Mouse (Mus musculus) heart, postnatal 0 days (tissue): ENCODE data around the gene Ubxn11. TPM values are rescaled to one million over a fixed set of nuclear protein-coding genes. Genes with fewer than 3 reads are reported as not detected.

ENCODE experiments used
- ATAC-seq: fragments of 200-750 bp; cut with Nextera tagmentation; 2 replicates; pipeline ENCODE4 v1.8.0; 2017; ENCODE audit warnings: low read depth, moderate number of reproducible peaks, moderate library complexity; ENCODE audit not compliant: insufficient read depth
- DNase-seq: peaks from one replicate; pipeline ENCODE4 v3.0.0-alpha.2; 2016; ENCODE audit warnings: low spot score
- H3K27ac ChIP-seq: fragments of 300-500 bp; sonication (generic); 2 replicates; pipeline ENCODE4 v1.5.1; 2014; ENCODE audit warnings: low read depth, mild to moderate bottlenecking
- H3K27me3 ChIP-seq: fragments of 300-500 bp; sonication (generic); 2 replicates; pipeline ENCODE4 v1.6.1; 2014; ENCODE audit warnings: low read length, mixed read lengths; ENCODE audit not compliant: control insufficient read depth, insufficient read depth
- H3K36me3 ChIP-seq: fragments of 300-500 bp; sonication (generic); replicated peaks from 2 replicates; pipeline ENCODE4 v1.6.1; 2014; ENCODE audit warnings: low read length, mixed read lengths; ENCODE audit not compliant: control insufficient read depth, insufficient read depth
- H3K4me1 ChIP-seq: fragments of 300-500 bp; sonication (generic); 2 replicates; pipeline ENCODE4 v1.6.1; 2014; ENCODE audit warnings: antibody characterized with exemption; ENCODE audit not compliant: control insufficient read depth, insufficient read depth
- H3K4me2 ChIP-seq: fragments of 300-500 bp; sonication (generic); 2 replicates; pipeline ENCODE4 v1.6.1; 2014; ENCODE audit warnings: low read depth, mild to moderate bottlenecking, low read length, moderate library complexity
- H3K4me3 ChIP-seq: fragments of 300-500 bp; sonication (generic); 2 replicates; pipeline ENCODE4 v1.5.1; 2014; ENCODE audit warnings: low read depth, low read length
- H3K9ac ChIP-seq: fragments of 300-500 bp; sonication (generic); replicated peaks from 2 replicates; pipeline ENCODE4 v1.6.1; 2014; ENCODE audit warnings: low read depth, low read length, mixed read lengths
- H3K9me3 ChIP-seq: fragments of 300-500 bp; sonication (generic); replicated peaks from 2 replicates; pipeline ENCODE4 v1.6.1; 2016; ENCODE audit warnings: low read length; ENCODE audit not compliant: control insufficient read depth
- CTCF ChIP-seq: IDR thresholded peaks from 2 replicates; pipeline ENCODE4 v1.5.1; 2016; ENCODE audit warnings: antibody characterized with exemption, control low read depth, low read depth
- EP300 ChIP-seq: IDR thresholded peaks from 2 replicates; pipeline ENCODE4 v1.6.1; 2016; ENCODE audit warnings: antibody characterized with exemption, low read depth
- WGBS: fragments of 180-500 bp; shearing (Covaris S2); extraction: QIAGEN DNeasy Blood & Tissue Kit; methylation state at CpG from one replicate; pipeline ENCODE4 v1.1.7; 2014; 5-methylcytosine and 5-hydroxymethylcytosine counted together
- polyA plus RNA-seq: library from polyadenylated mRNA; unstranded; fragments of >200 nt; fragmentation: Nextera tagmentation; extraction: Ambion mirVana; gene quantifications from 2 replicates; pipeline ENCODE4 v1.2.1, GENCODE M21; 2015
- total RNA-seq: library from RNA; depleted of rRNA; stranded (reverse); fragments of >200 nt; gene quantifications from 2 replicates; pipeline ENCODE4 v1.2.3, GENCODE M21; 2014; ENCODE audit warnings: low replicate concordance

Ubxn11 gene
- total and polyA plus RNA-seq, 2 experiments from 2014 or later, result 1.2 TPM; not detected in 1

DNA sequence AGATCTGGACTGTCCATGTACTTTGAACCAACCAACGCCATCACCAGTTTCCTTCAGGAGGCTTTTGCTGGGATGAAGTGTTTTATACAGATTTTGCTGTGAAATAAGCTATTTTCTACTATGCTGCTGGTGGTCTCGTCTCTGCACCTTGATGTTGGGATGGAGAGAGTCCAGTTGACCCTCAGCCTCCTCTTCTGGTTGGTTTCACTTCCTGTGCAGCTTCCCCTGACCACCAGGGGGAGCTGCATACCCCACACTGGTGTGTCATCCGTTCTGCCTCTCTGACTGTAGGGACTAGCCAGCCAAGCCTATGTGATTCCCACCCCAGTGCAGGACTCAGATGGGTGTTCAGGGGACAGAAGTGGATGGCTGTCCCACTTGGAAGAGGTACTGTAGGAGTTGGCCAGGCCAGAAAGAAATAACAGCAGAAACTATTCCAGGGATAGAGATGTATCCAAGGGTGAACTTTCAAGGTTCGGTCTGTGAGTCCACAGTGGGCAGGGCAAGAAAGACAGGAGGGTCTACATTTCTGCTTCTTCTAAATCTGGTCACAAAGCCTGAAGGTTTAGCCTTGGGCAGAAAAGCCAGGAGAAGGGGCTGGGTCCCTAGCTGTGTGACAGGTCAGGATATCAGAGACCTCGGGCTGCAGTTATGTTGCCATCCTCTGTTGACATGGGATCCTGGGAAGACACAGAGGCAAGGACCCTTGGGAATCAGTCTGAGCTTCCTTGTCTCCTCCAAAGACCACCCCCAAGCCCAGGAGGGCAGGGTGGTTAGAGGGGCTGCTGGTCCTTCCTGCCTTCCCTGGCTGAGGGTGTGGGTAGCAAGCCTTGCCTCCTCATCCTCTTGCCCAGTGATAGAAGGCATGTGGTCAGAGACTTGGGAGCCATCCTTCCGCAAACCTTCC is 9.7 kb upstream of the Ubxn11 start:
- no peak overlapping the region for H3K4me2 ChIP-seq
- TF ChIP-seq EP300, result no peak
- TF ChIP-seq CTCF, result peak; percentile 74
- H3K4me1 ChIP-seq, result no peaks in the 10 kb centered on the region
- H3K27ac ChIP-seq, result no peak overlapping the region
- H3K4me3 ChIP-seq, result no peak overlapping the region
- no peaks in the 10 kb centered on the region for H3K36me3 ChIP-seq
- H3K27me3 ChIP-seq, result no peaks in the 10 kb centered on the region
- H3K9me3 ChIP-seq, result no peaks in the 10 kb centered on the region
- no peak for ATAC-seq
- no peak overlapping the region for H3K9ac ChIP-seq
- peak; percentile 18 for DNase-seq
- 72% methylated on average over 6 of the region's 6 CpGs for WGBS

DNA sequence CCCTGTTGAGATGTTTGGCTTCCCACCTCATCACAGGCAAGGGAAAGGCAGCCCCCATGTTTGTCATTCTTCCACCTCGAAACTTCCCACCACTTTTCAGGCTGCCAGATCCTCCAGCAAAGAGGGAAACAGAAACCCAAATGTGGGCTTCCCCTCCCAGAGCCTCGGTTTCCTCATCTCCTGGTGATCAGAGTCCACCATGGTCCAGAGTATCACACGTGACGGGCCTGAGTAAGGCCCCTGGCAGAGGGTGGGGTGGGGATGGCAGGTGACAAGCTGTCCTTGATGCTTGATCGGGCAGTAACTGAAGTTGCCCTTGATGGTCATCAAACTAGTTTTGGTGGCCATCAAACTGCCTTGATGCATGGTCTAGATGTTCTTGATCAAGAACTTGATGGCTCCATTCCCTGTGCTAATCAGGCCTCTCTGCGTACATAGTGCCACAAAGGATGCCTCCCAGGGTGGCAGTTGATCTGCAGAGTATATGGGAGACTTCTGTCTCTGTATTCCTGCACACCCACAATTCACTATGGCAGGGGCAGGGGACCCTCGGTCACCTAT is 8.3 kb upstream of the Ubxn11 start:
- ATAC-seq (no peak), DNase-seq (no peak)
- Histone ChIP-seq H3K9ac (no peak overlapping the region), H3K27ac (no peak overlapping the region), H3K9me3 (no peaks in the 10 kb centered on the region), H3K27me3 (no peaks in the 10 kb centered on the region), H3K4me2 (peak overlapping the region; percentile 19; the same call in 1 of the 2 replicates), H3K4me3 (no peak overlapping the region; the same call in 1 of the 2 replicates), H3K4me1 (no peaks in the 10 kb centered on the region), H3K36me3 (no peaks in the 10 kb centered on the region)
- WGBS, result 72% methylated on average over 7 of the region's 7 CpGs
- TF ChIP-seq EP300, result no peak
- TF ChIP-seq CTCF, result no peak

DNA sequence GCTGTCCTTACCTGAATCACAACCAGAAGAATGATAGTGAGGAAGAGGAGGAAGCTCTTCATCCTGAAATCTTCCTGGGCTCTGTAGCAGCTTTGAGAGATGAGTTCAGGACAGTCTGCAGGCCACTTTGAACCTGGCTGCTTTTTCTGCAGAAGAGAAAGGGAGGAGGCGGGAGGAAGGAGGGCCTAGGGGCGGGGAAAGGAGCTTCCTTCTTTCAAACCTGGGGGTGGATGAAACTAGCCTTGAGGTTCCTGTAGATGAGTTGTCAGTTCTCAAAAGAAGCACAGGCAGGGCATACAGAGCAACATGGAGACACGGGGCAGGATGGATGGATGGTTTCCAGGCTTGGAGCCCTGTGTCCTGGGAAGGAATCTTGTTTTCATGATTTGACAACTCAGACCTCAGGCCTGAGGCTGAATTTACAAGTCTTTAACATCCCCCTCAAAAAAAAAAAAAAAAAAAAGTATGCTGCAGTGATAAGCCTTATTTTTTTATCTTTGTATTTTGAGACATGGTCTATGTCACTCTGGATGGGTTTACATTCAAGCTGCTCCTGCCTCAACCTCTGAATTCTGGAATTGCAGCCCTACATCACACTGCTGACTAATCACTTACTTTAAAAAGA is 7.3 kb upstream of the Ubxn11 start, which contains the start of gene Cd52:
TSS of gene Cd52 (minus strand) at position 160 of the 625 bp plus-strand sequence.
- Histone ChIP-seq H3K36me3 (no peaks in the 10 kb centered on the region), H3K27me3 (no peaks in the 10 kb centered on the region), H3K9me3 (no peaks in the 10 kb centered on the region), H3K4me2 (peak within 1 kb of the TSS; percentile 19; the same call in 1 of the 2 replicates), H3K27ac (no peak within 1 kb of the TSS), H3K9ac (no peak within 1 kb of the TSS), H3K4me1 (no peaks in the 10 kb centered on the region), H3K4me3 (peak within 1 kb of the TSS; percentile 6; the same call in 1 of the 2 replicates)
- 69% methylated on average over 3 of the region's 3 CpGs for WGBS
- no peak for ATAC-seq
- no peak for DNase-seq
- TF ChIP-seq EP300, result no peak
- TF ChIP-seq CTCF, result no peak

DNA sequence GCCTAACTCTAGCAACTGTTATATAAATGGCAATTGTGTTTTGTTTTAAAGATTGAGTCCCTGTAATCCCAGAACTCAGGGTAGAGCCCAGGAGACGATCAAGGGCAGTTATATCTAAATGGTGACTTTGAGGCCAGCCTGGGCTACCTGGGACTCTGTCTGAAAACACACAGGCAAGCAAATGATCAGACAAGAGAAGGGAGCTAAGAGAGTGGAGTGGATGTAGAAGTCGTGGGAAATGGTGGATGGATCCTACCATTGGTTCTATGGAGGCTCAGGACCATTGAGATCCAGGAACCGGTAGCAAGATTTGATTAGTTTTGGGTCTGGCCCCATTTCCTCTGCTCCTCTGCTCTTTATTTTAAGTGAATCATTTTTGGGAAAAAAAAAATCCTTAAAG is 6.2 kb upstream of the Ubxn11 start:
- no peak for ATAC-seq
- no peak overlapping the region for H3K9ac ChIP-seq
- no peaks in the 10 kb centered on the region for H3K4me1 ChIP-seq
- H3K36me3 ChIP-seq, result no peaks in the 10 kb centered on the region
- no peak overlapping the region for H3K4me3 ChIP-seq
- H3K4me2 ChIP-seq, result no peak overlapping the region
- WGBS, result 81% methylated on average over 3 of the region's 3 CpGs
- TF ChIP-seq EP300 (no peak), CTCF (no peak)
- no peaks in the 10 kb centered on the region for H3K27me3 ChIP-seq
- no peaks in the 10 kb centered on the region for H3K9me3 ChIP-seq
- no peak for DNase-seq
- no peak overlapping the region for H3K27ac ChIP-seq

DNA sequence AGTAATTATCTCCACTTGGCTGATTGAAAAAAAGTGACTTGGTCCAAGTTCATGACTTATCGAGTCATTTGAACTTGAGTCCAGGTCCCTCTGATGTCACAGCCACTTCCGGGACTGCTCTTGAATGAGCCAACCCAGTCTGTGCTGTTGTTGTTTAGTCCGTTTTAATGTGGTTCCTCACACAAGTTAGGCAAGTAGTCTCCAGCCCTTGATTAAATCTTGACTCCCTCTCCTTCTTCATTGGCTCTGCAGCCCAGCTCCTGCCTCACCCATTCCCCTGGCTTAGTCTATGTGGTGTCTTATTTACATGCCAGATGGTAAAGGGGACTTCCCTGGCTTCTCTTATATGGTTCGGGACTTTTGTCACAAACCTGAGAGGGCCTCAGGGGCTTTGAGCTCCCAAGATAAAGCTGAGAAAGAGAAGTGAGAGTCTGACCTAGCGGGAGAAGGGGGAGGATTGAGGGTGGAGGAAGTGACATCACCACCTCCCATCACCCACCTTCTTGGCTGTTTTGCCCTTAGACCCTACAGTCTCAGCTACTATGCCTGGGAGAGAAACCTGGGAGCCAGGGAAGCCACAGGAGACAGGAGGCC is 5.3 kb upstream of the Ubxn11 start:
- Histone ChIP-seq H3K4me1 (no peaks in the 10 kb centered on the region), H3K4me3 (no peak overlapping the region), H3K36me3 (no peaks in the 10 kb centered on the region), H3K9me3 (no peaks in the 10 kb centered on the region), H3K4me2 (no peak overlapping the region), H3K27ac (peak overlapping the region; percentile 7; the same call in 1 of the 2 replicates), H3K9ac (no peak overlapping the region), H3K27me3 (no peaks in the 10 kb centered on the region)
- 69% methylated on average over 5 of the region's 5 CpGs for WGBS
- DNase-seq (no peak), ATAC-seq (no peak)
- TF ChIP-seq CTCF (no peak), EP300 (no peak)
